Mouse (Mus musculus) thymus, postnatal 10 days (tissue): ENCODE results near the gene Epm2aip1.

Source experiments
- DNase-seq, 2 experiments: peaks; one replicate each; pipeline ENCODE4 v3.0.0; 2021; ENCODE audit warnings: low spot score in 2 of 2

Gene Epm2aip1

GRCm38 (mm10) chr9:111271434-111272160 lies at the start of gene Epm2aip1, which contains the start of gene Mlh1:
Gene Epm2aip1 (plus strand): TSS chr9:111271929.
Gene Mlh1 (minus strand): TSS chr9:111271791.
- peak; percentile 98 for DNase-seq

GRCm38 (mm10) chr9:111223406-111223805 lies 48.3 kb upstream of the Epm2aip1 start:
- DNase-seq, result no peak

GRCm38 (mm10) chr9:111228446-111228845 lies 43.3 kb upstream of the Epm2aip1 start:
- DNase-seq, result no peak

GRCm38 (mm10) chr9:111234701-111235100 lies 37.0 kb upstream of the Epm2aip1 start:
- no peak for DNase-seq

- no peak for DNase-seq
These were observed 34.0 kb upstream of the Epm2aip1 start for GRCm38 (mm10) chr9:111237726-111238125.

GRCm38 (mm10) chr9:111239821-111240220 lies 31.9 kb upstream of the Epm2aip1 start:
- no peak for DNase-seq

- no peak for DNase-seq
These were observed 28.3 kb upstream of the Epm2aip1 start for GRCm38 (mm10) chr9:111243384-111243783.

GRCm38 (mm10) chr9:111245546-111245945 lies 26.2 kb upstream of the Epm2aip1 start:
- DNase-seq, result no peak

GRCm38 (mm10) chr9:111247682-111248246 lies 24.0 kb upstream of the Epm2aip1 start:
- DNase-seq, result peak in 1 of 2 experiments; percentile 39

GRCm38 (mm10) chr9:111252161-111252869 lies 19.4 kb upstream of the Epm2aip1 start:
- no peak for DNase-seq

- DNase-seq, result no peak
These were observed 11.3 kb upstream of the Epm2aip1 start for GRCm38 (mm10) chr9:111260360-111260985.

GRCm38 (mm10) chr9:111261356-111261755 lies 10.4 kb upstream of the Epm2aip1 start:
- DNase-seq, result no peak

- no peak for DNase-seq
These were observed 3.7 kb upstream of the Epm2aip1 start for GRCm38 (mm10) chr9:111267998-111268397.

GRCm38 (mm10) chr9:111270606-111271005 lies 1.1 kb upstream of the Epm2aip1 start:
- no peak for DNase-seq

GRCm38 (mm10) chr9:111271056-111271433 lies 684 bp upstream of the Epm2aip1 start:
- no peak for DNase-seq

GRCm38 (mm10) chr9:111272356-111272755 lies 627 bp downstream of the Epm2aip1 start:
- DNase-seq, result no peak

GRCm38 (mm10) chr9:111272996-111273785 lies 1.5 kb downstream of the Epm2aip1 start:
- DNase-seq, result peak; percentile 12 to 31

- DNase-seq, result no peak
These were observed 2.2 kb downstream of the Epm2aip1 start for GRCm38 (mm10) chr9:111273958-111274357.

- DNase-seq, result peak; percentile 8 to 23
These were observed 3.4 kb downstream of the Epm2aip1 start for GRCm38 (mm10) chr9:111275156-111275555.

- no peak for DNase-seq
These were observed 13.3 kb downstream of the Epm2aip1 start for GRCm38 (mm10) chr9:111285061-111285460.

- no peak for DNase-seq
These were observed 13.9 kb downstream of the Epm2aip1 start for GRCm38 (mm10) chr9:111285676-111286075.
